Mouse (Mus musculus) megakaryocyte, embryonic 14.5 days (primary cell): ENCODE measurements at regions not wholly inside any gene's neighbourhood (a gene's known extent, or its start where the extent isn't known, plus 50 kb on each side); places are given as distances from the start of the nearest gene placed in this dataset.

Source experiments
- FLI1 ChIP-seq: IDR thresholded peaks from 2 replicates; pipeline ENCODE4 v1.6.1; 2012; ENCODE audit warnings: low read length, inconsistent platforms, mixed read lengths
- GATA1 ChIP-seq: IDR thresholded peaks from 3 replicates; pipeline ENCODE4 v1.6.1; 2012; ENCODE audit warnings: mixed read lengths, low read length, inconsistent platforms, borderline replicate concordance

GRCm38 (mm10) chr9:101445293-101445692, 193.7 kb upstream of the Ppp2r3a start:
- TF ChIP-seq GATA1 (no peak), FLI1 (no peak)
